Mouse (Mus musculus) limb, embryonic 14.5 days (tissue): ENCODE results near the gene Dlg2. TPM values are rescaled to one million over a fixed set of nuclear protein-coding genes. Genes with fewer than 3 reads are reported as not detected.

Experiments used
- ATAC-seq: fragments of 200-750 bp; cut with Nextera tagmentation; 2 replicates; pipeline ENCODE4 v1.8.0; 2017; ENCODE audit warnings: low read depth, moderate number of reproducible peaks, moderate TSS enrichment; ENCODE audit not compliant: low FRiP score
- DNase-seq: peaks from one replicate; pipeline ENCODE4 v3.0.0-alpha.2; 2015; ENCODE audit warnings: low spot score
- H3K27ac ChIP-seq: fragments of 300-500 bp; sonication (generic); replicated peaks from 2 replicates; pipeline ENCODE4 v1.5.1; 2014; ENCODE audit warnings: low read depth, mild to moderate bottlenecking, low read length, moderate library complexity, mixed read lengths
- H3K27me3 ChIP-seq: fragments of 300-500 bp; sonication (generic); 2 replicates; pipeline ENCODE4 v1.6.1; 2014; ENCODE audit warnings: low read length, mixed read lengths; ENCODE audit not compliant: control insufficient read depth, insufficient read depth
- H3K36me3 ChIP-seq: fragments of 300-500 bp; sonication (generic); 2 replicates; pipeline ENCODE4 v1.6.1; 2014; ENCODE audit warnings: mild to moderate bottlenecking, low read length, moderate library complexity, mixed read lengths; ENCODE audit not compliant: control insufficient read depth, insufficient read depth
- H3K4me1 ChIP-seq: fragments of 300-500 bp; sonication (generic); 2 replicates; pipeline ENCODE4 v1.6.1; 2014; ENCODE audit warnings: antibody characterized with exemption, low read length, mixed read lengths; ENCODE audit not compliant: control insufficient read depth, insufficient read depth
- H3K4me2 ChIP-seq: fragments of 300-500 bp; sonication (generic); replicated peaks from 2 replicates; pipeline ENCODE4 v1.6.1; 2014; ENCODE audit warnings: low read depth, mild to moderate bottlenecking, low read length, moderate library complexity; ENCODE audit not compliant: severe bottlenecking
- H3K4me3 ChIP-seq: fragments of 300-500 bp; sonication (generic); replicated peaks from 2 replicates; pipeline ENCODE4 v1.5.1; 2014; ENCODE audit warnings: low read length
- H3K9ac ChIP-seq: fragments of 300-500 bp; sonication (generic); 2 replicates; pipeline ENCODE4 v1.6.1; 2014; ENCODE audit warnings: mild to moderate bottlenecking, low read depth, low read length, moderate library complexity; ENCODE audit not compliant: severe bottlenecking
- H3K9me3 ChIP-seq: fragments of 300-500 bp; sonication (generic); 2 replicates; pipeline ENCODE4 v1.6.1; 2016; ENCODE audit warnings: low read length; ENCODE audit not compliant: control insufficient read depth
- POLR2A ChIP-seq: fragments of 200-500 bp; IDR thresholded peaks from 2 replicates; pipeline ENCODE4 v1.8.0; 2012; ENCODE audit warnings: inconsistent platforms, mild to moderate bottlenecking, moderate library complexity, borderline replicate concordance; ENCODE audit not compliant: insufficient read depth, insufficient read length; ENCODE audit errors: extremely low read depth
- WGBS: fragments of 180-500 bp; shearing (Covaris S2); extraction: QIAGEN DNeasy Blood & Tissue Kit; methylation state at CpG from one replicate; pipeline ENCODE4 v1.1.7; 2014; 5-methylcytosine and 5-hydroxymethylcytosine counted together
- polyA plus RNA-seq, 2 experiments: library from polyadenylated mRNA; depleted of rRNA in 1 of 2; stranded (reverse) in 1 of 2; unstranded in 1 of 2; fragments of >200 nt; fragmentation: Nextera tagmentation in 1 of 2; extraction: Ambion mirVana in 1 of 2; gene quantifications; 2 replicates each; pipeline versions ENCODE4 v1.2.1 to v1.2.3; 2012 to 2014

The Dlg2 gene
- polyA plus RNA-seq, 2 experiments, result 4.6 to 7.3 TPM

- H3K36me3 ChIP-seq, result no peaks in the 10 kb centered on the region
- H3K4me3 ChIP-seq, result no peak overlapping the region
- no peaks in the 10 kb centered on the region for H3K9me3 ChIP-seq
- ATAC-seq (no peak), DNase-seq (no peak)
- no peak overlapping the region for H3K4me2 ChIP-seq
- H3K4me1 ChIP-seq, result no peaks in the 10 kb centered on the region
- no peak overlapping the region for H3K9ac ChIP-seq
- no peaks in the 10 kb centered on the region for H3K27me3 ChIP-seq
- no peak for TF ChIP-seq POLR2A
- no peak overlapping the region for H3K27ac ChIP-seq
- 74% methylated on average over 2 of the region's 2 CpGs for WGBS
Observed at GRCm38 (mm10) chr7:92463080-92463877, 1986.8 kb downstream of the Dlg2 start.

GRCm38 (mm10) chr7:92464290-92464689, 1987.8 kb downstream of the Dlg2 start:
- H3K27ac ChIP-seq, result no peak overlapping the region
- no peaks in the 10 kb centered on the region for H3K4me1 ChIP-seq
- H3K4me2 ChIP-seq, result no peak overlapping the region
- H3K36me3 ChIP-seq, result no peaks in the 10 kb centered on the region
- H3K27me3 ChIP-seq, result no peaks in the 10 kb centered on the region
- TF ChIP-seq POLR2A, result no peak
- ATAC-seq (no peak), DNase-seq (no peak)
- no peaks in the 10 kb centered on the region for H3K9me3 ChIP-seq
- no peak overlapping the region for H3K4me3 ChIP-seq
- 65% methylated on average over 2 of the region's 2 CpGs for WGBS
- no peak overlapping the region for H3K9ac ChIP-seq

GRCm38 (mm10) chr7:92479143-92479542, 2002.7 kb downstream of the Dlg2 start:
- no peak for ATAC-seq

GRCm38 (mm10) chr7:92479748-92480147, 2003.3 kb downstream of the Dlg2 start:
- TF ChIP-seq POLR2A, result no peak
- Histone ChIP-seq H3K27ac (no peak overlapping the region), H3K36me3 (no peaks in the 10 kb centered on the region), H3K4me2 (no peak overlapping the region), H3K9ac (no peak overlapping the region), H3K27me3 (no peaks in the 10 kb centered on the region), H3K4me3 (no peak overlapping the region), H3K9me3 (no peaks in the 10 kb centered on the region), H3K4me1 (no peaks in the 10 kb centered on the region)
- DNase-seq (no peak), ATAC-seq (no peak)
- 89% methylated on average over 2 of the region's 2 CpGs for WGBS

More at GRCm38 (mm10) chr7:92479143-92479542, 2002.7 kb downstream of the Dlg2 start:
- Histone ChIP-seq H3K9me3 (no peaks in the 10 kb centered on the region), H3K4me3 (no peak overlapping the region), H3K36me3 (no peaks in the 10 kb centered on the region), H3K27ac (no peak overlapping the region), H3K4me1 (no peaks in the 10 kb centered on the region), H3K27me3 (no peaks in the 10 kb centered on the region), H3K4me2 (no peak overlapping the region), H3K9ac (no peak overlapping the region)
- DNase-seq, result no peak
- TF ChIP-seq POLR2A, result no peak
- WGBS, result 74% methylated on average over 1 of the region's 1 CpGs

- no peak overlapping the region for H3K27ac ChIP-seq
- no peak overlapping the region for H3K4me2 ChIP-seq
- DNase-seq, result no peak
- no peak overlapping the region for H3K9ac ChIP-seq
- H3K4me1 ChIP-seq, result no peaks in the 10 kb centered on the region
- H3K36me3 ChIP-seq, result no peaks in the 10 kb centered on the region
- no peaks in the 10 kb centered on the region for H3K27me3 ChIP-seq
- no peaks in the 10 kb centered on the region for H3K9me3 ChIP-seq
- TF ChIP-seq POLR2A, result no peak
- no peak for ATAC-seq
- WGBS, result 83% methylated on average over 3 of the region's 3 CpGs
- no peak overlapping the region for H3K4me3 ChIP-seq
Observed at GRCm38 (mm10) chr7:92483346-92483745, 2006.9 kb downstream of the Dlg2 start.
